Mouse (Mus musculus): ENCODE measurements around the gene Fam3c. TPM values are rescaled to one million over a fixed set of nuclear protein-coding genes. Genes with fewer than 3 reads are reported as not detected.
"Not testable (repeated sequence)": the region's sequence is repeated elsewhere in the genome, so short reads cannot be mapped to it uniquely, and the experiment has no call there.

The Fam3c gene
- total RNA-seq, 4 experiments from 2014 or later = 51.5 to 57.7 (median 52.9) TPM

- DNase-seq (ENCODE audit: low spot score in 2 of 2) = no peak
Measured at GRCm38 (mm10) chr6:22292056-22292455, 64.0 kb downstream of the Fam3c start.

- DNase-seq (ENCODE audit: low spot score in 2 of 2) = no peak
Measured at GRCm38 (mm10) chr6:22290790-22291189, 65.3 kb downstream of the Fam3c start.

GRCm38 (mm10) chr6:22289461-22290021 lies 66.5 kb downstream of the Fam3c start:
- no peak for DNase-seq (ENCODE audit: low spot score in 2 of 2)

- DNase-seq (ENCODE audit: low spot score in 2 of 2) = peak in 1 of 2 experiments; percentile 20
Measured at GRCm38 (mm10) chr6:22288737-22289460, 67.1 kb downstream of the Fam3c start.

- DNase-seq (ENCODE audit: low spot score in 2 of 2) = peak in 1 of 2 experiments; percentile 15
Measured at GRCm38 (mm10) chr6:22288004-22288736, 67.9 kb downstream of the Fam3c start, which contains the start of gene Wnt16. Wnt16 (plus strand) TSS chr6:22288227.

GRCm38 (mm10) chr6:22282405-22282804 lies 73.6 kb downstream of the Fam3c start:
- no peak for DNase-seq (ENCODE audit: low spot score in 2 of 2)

GRCm38 (mm10) chr6:22280217-22280861 lies 75.7 kb downstream of the Fam3c start:
- peak; percentile 21 to 48 for DNase-seq (ENCODE audit: low spot score in 2 of 2)

- DNase-seq (ENCODE audit: low spot score in 2 of 2) = no peak
Measured at GRCm38 (mm10) chr6:22277941-22278340, 78.1 kb downstream of the Fam3c start.

- no peak for DNase-seq (ENCODE audit: low spot score in 2 of 2)
Measured at GRCm38 (mm10) chr6:22269840-22270521, 86.1 kb downstream of the Fam3c start.

GRCm38 (mm10) chr6:22268677-22269076 lies 87.4 kb downstream of the Fam3c start:
- no peak for DNase-seq (ENCODE audit: low spot score in 2 of 2)

- DNase-seq (ENCODE audit: low spot score in 2 of 2) = no peak
Measured at GRCm38 (mm10) chr6:22267807-22268667, 88.0 kb downstream of the Fam3c start.

- no peak for DNase-seq (ENCODE audit: low spot score in 2 of 2)
Measured at GRCm38 (mm10) chr6:22266018-22266417, 90.0 kb downstream of the Fam3c start.

GRCm38 (mm10) chr6:22264094-22264493 lies 91.9 kb downstream of the Fam3c start:
- not testable (repeated sequence) for DNase-seq (ENCODE audit: low spot score in 2 of 2)

- DNase-seq (ENCODE audit: low spot score in 2 of 2) = no peak
Measured at GRCm38 (mm10) chr6:22262519-22262918, 93.5 kb downstream of the Fam3c start.

- DNase-seq (ENCODE audit: low spot score in 2 of 2) = no peak
Measured at GRCm38 (mm10) chr6:22258784-22259183, 97.3 kb downstream of the Fam3c start.

Other genes starting within 250 kb of the Fam3c start
- 1 to 10 TPM in 3 of 4 experiments, under 1 TPM in 1; 0.73 to 1.7 (median 1.2) TPM for gene Wnt16, start 68.0 kb downstream of the Fam3c start, total RNA-seq (2022)